Mouse (Mus musculus) spleen, adult 18-20 months (tissue): ENCODE results near the gene Hmga2.
"Not testable (repeated sequence)": the region's sequence is repeated elsewhere in the genome, so short reads cannot be mapped to it uniquely, and the experiment has no call there.

ENCODE experiments used
- DNase-seq, 2 experiments: peaks; one replicate each; pipeline ENCODE4 v3.0.0; 2022; ENCODE audit warnings: mixed read lengths in 2 of 2

The Hmga2 gene

GRCm38 (mm10) chr10:120390912-120391835 is 85.1 kb downstream of the Hmga2 start:
- DNase-seq, result no peak

DNA sequence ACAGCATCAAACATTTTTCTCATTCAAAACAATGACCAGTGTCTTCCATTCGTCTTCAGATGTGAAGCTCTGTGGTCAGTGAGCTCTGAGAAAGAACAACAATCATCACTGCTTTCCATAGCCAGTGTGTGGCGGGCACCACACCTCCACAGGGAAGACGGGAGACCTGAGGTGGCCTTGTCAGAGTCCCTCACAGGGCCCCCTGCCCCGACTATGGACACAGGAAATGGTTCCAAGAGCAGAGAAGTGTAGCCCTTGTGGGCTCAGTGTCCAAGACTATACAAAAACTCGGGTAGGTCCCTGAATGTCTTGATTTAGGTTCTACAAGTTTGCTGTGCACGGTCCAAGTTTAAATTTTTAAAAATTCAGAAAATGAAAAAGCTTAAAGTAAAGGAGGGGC is 86.6 kb downstream of the Hmga2 start:
- DNase-seq, result no peak

DNA sequence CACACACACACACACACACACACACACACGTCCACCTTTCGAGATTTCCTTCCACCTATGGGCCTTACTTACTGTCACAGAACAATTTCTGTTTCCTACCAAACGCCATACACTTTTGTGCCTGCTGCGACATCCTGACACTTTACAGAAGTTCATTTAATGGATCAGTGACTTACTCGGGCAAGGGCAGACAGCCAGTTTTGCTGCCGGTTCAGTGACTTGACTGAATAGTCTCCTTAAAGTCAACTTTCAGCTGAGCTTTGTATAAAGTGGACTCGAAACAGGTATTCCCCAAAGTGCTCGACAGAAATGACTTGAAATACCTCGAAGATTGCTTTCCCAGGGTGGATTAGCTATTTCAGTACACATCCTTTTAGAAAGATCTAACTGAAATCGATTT is 87.3 kb downstream of the Hmga2 start:
- DNase-seq, result no peak

DNA sequence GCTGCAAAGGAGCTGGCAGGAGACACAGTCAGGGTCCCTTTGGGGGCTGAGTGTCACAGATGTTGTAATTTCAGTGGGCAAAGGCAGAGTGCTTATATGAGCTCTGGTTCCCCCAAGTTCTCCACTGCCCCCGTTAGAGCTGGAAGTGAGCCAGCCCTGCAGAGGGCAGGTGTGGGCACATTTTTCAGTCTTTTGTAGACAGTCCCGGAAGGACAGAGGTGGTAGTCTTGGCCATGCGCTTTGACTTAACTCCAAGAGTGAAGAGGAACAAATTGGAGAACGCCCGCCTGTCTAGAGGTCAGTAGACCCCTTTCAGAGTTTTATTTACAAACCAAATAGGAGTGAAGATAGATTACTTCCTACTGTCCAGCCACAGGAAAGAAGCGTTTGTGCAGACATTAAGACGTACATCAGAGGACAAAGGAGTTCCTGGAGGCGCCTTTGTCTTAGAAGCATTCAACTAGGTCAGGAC is 87.8 kb downstream of the Hmga2 start:
- DNase-seq, result no peak

DNA sequence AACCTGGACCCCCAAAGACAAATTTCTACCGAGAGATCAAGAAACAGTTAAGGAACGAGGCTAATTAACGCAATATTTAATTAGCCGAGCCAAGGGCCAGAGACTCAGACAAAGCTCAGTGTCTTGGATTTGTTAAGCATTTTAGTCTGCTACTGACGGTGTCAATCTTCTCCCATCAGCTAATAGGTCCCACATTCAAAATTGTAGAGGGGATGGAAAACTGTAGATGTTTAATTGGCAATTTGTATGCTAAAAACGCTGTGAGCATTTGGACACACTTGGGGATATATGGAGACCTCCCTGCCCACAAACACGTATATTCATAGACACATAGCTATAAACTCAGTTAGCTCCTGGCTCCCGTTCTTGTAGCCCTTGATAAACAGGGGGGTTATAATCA is 89.2 kb downstream of the Hmga2 start:
- no peak for DNase-seq

DNA sequence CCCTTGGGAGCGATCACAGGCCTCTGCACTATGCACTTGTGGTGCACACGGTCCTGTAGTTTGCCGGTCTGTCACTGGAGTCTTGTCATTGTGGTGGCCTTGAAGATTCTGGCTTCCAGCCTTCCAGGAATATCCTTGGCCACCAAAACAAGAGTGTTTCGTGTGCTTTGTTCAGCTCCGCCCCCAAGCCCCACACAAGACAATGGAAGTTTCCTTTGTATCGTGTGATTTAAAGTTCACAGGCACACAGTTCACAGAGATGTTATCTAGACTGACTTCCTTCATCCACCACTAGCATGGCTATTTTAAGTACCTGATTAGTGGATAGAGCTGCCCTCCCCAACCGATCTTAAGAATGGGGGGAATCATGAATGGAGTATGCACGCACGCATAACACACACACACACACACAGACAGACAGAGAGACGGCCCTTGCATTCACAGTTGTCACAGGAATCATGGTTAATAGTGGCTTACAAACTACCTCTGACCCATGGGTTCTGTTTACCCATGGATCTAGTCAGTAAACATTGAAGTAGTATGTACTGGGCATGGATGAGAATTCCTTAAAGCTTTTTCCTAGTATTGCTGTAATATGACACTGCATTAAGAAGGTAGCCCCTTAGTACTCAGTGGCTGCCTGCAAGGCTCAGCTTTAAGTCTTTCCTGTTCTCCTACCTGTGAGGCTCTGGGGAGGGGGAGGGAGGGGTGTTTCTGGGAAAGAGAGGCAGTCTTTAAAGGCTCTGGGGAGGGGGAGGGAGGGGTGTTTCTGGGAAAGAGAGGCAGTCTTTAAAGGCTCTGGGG is 91.3 kb downstream of the Hmga2 start:
- no peak for DNase-seq

- DNase-seq, result no peak
Observed at GRCm38 (mm10) chr10:120384040-120384439, 92.2 kb downstream of the Hmga2 start.

GRCm38 (mm10) chr10:120377795-120378194 is 98.5 kb downstream of the Hmga2 start:
- no peak for DNase-seq

DNA sequence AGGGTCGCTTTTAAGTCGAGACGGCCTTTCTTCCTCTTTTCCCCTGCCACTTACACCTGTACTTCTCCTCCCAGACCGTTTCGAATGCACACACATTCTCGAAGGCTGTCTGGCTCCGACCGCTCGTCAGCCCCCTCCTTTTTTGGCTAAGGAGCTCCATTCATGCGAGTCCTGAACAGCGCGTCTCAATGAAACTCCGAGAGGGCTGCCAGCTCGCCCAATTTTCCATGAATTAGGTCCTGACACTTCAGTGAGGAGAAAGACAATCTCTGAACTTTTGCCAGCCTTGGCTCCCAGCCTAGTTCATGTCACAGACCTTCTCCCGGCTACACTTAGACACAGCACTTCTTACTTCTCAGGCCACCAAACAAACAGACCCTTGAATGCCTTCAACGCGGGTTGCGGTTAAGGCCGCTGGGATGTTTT is 98.9 kb downstream of the Hmga2 start:
- peak in 1 of 2 experiments; percentile 2 for DNase-seq

GRCm38 (mm10) chr10:120375438-120375837 is 100.8 kb downstream of the Hmga2 start:
- DNase-seq, result no peak

- DNase-seq, result no peak
Observed at GRCm38 (mm10) chr10:120371215-120371614, 105.1 kb downstream of the Hmga2 start.

DNA sequence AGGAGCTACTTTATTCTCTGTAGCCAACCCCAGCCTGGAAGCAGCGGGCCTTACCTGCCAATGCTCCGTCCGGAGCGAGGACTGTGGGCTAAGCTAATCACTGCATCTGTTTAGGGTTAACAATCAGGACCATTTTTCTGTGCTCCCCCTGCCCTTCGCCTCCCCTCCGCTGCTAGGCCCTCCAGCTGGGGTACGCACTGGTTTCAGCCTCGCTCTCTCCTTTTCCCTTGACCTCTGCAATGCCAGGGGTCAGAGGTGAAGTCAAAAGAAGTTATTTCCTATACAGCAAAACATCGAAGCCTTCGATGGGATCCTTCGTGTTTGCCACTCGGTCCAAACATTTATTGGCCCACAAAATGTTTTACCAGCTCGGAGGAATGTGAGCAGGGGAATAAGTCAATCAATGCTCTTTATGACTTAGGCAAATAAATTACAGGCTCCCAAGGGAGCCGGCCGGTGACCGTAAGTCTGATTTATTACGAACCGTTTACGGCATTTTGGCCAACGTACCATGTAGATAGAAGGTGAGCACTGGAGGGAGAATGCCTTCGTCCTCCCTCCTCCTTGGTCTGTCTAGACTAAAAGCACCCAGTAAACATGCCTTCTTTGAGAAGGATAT is 107.0 kb downstream of the Hmga2 start:
- DNase-seq, result no peak

- not testable (repeated sequence) for DNase-seq
Observed at GRCm38 (mm10) chr10:120366173-120366592, 110.1 kb downstream of the Hmga2 start.

DNA sequence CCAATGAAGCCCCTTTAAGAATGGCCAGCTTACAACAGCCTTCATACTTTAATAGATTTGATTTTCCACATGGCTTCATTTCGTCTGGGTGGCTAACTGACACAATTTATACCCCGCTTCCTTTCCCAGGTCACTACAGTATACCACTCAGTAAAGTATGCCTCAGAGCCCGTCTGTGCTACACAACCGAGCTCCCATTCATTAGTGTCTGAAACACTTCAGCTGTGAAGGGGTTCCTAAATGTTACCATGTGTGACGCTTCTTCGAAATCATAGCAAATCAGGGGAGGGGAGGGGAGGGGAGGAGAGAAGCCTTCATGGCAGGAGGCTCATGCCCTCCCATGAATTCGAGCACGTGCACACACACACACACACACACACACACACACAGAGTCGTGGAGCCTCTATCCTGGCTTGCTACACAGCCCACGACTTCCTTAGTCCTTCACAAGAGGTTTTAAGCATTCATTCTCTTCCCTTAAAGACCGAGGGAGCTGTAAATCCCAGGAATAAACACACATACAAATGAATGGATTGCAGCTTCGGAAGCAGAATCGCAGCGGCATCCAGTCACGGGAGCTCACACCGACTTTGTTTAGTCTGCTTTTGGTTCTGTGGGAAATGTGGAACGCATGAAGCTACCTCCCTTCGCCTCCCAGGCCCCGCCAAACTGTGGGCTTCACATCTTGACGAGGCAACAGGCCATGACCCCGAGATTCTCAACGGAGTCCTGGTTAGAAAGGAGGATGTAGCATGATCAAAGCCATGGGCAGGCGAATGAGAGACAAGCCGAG is 110.7 kb downstream of the Hmga2 start:
- no peak for DNase-seq

DNA sequence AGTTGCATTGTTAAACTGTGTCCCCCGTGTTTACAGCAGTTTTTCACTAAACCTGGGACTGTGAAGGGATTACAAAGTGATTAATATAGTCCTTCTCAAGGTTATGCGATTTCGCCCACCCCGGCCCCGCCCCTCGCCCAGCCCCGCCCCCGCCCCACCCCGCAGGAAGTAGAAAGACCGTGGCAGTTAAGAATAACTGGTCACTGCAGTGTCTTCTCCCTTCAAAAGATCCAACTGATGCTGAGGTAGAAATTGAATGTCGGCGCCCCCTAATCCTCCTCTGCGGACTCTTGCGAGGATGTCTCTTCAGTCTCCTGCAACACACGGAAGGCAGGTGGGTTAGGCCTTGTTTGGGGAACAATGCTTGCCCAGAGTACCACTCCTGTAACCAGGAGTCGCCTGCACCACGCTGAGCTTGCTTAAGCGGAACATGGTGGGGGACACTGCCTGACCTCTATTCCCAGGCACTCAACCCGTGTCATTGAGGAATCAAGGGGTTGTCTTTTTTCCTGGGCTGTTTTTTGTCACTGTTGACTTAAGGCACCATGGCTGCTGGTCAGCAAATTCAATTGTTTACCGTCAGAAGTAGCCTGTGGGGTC is 112.2 kb downstream of the Hmga2 start:
- no peak for DNase-seq

- DNase-seq, result not testable (repeated sequence)
Observed at GRCm38 (mm10) chr10:120363298-120363982, 112.8 kb downstream of the Hmga2 start.

DNA sequence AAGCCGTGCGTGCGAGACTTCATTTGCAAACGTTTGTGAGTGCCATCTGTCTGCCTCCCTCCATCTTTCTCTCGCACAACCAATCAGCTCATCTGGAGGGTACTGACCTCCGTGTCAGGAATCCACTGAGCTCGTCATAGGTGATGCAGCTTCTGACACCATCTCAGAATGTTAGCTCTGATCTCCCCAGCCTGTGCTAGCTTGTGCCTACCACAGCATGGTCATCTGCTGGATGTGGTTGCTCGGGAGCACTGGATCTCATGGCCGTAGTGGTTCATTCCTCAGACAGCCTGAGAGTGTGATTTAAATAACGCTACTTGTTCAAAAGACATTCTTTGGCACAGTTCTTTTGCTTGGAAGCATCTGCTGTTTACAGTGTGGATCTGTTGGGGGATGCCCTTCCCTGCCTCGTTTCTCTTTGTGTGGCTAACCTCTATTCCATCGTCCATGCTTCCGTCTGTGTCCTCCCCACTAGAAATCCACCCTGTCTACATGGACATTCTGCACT is 121.7 kb downstream of the Hmga2 start:
- DNase-seq, result no peak

GRCm38 (mm10) chr10:120345325-120345724 is 130.9 kb downstream of the Hmga2 start:
- no peak for DNase-seq

DNA sequence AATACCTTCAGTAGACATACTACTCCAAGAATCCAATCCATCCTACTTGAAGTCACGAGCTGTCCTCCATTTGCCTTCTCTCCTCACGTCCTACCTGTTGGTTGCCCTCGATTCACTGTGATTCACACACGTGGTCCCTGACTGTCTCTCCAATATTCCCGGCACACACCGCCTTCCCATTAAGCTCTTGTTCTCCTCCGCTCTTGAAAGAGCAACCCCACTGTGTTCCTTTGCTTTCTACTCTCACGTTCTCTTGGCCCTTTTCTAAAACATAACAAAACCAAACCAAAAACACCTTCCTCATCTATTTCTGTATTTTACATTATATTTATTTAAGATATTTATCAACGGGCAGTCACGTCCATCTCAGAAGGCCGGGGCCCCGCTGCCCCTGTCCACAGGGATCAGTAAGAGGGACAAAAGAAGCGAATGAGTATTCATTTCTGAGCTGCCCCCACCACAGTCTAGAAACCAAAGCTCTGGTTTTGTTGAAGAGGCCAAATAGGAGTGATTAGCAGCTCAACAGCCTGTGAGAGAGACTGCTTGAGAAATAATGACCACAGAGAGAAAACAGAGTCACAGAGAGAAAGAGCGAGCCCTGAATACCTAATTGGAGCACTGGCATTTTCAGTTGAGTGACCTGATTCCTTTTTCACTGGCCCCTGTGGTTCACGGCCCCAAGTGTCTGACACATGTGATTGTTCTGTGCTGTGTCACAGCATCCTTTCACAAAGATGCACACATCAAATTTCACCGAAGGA is 131.5 kb downstream of the Hmga2 start:
- no peak for DNase-seq

GRCm38 (mm10) chr10:120339906-120340305 is 136.4 kb downstream of the Hmga2 start:
- not testable (repeated sequence) for DNase-seq
